Mouse (Mus musculus) small intestine, adult 2 months (tissue): ENCODE measurements at regions not wholly inside any gene's neighbourhood (a gene's known extent, or its start where the extent isn't known, plus 50 kb on each side); places are given as distances from the start of the nearest gene placed in this dataset.

ENCODE experiments used
- H3K27ac ChIP-seq: fragments of 200-500 bp; 2 replicates; pipeline ENCODE4 v1.5.1; 2012; ENCODE audit warnings: low read depth, low read length, control low read depth, inconsistent platforms; ENCODE audit not compliant: insufficient read depth
- H3K27me3 ChIP-seq: fragments of 200-500 bp; 2 replicates; pipeline ENCODE4 v1.6.1; 2012; ENCODE audit warnings: mild to moderate bottlenecking, moderate library complexity, low read length, inconsistent platforms; ENCODE audit not compliant: control insufficient read depth, insufficient read depth
- H3K36me3 ChIP-seq: fragments of 200-500 bp; 2 replicates; pipeline ENCODE4 v1.6.1; 2012; ENCODE audit warnings: mild to moderate bottlenecking, low read length, control low read depth, inconsistent platforms; ENCODE audit not compliant: control insufficient read depth, insufficient read depth
- H3K4me1 ChIP-seq: fragments of 200-500 bp; 2 replicates; pipeline ENCODE4 v1.6.1; 2012; ENCODE audit warnings: low read length, inconsistent platforms, mixed read lengths; ENCODE audit not compliant: control insufficient read depth, insufficient read depth, insufficient read length
- H3K4me3 ChIP-seq: fragments of 200-500 bp; 2 replicates; pipeline ENCODE4 v1.5.1; 2012; ENCODE audit warnings: low read depth, mild to moderate bottlenecking, control low read depth, inconsistent platforms, low read length, moderate library complexity
- CTCF ChIP-seq: fragments of 200-500 bp; IDR thresholded peaks from 2 replicates; pipeline ENCODE4 v1.5.1; 2012; ENCODE audit warnings: low read depth, mild to moderate bottlenecking, control low read depth, inconsistent platforms, low read length, moderate library complexity, mixed read lengths; ENCODE audit not compliant: insufficient replicate concordance, insufficient read length; ENCODE audit errors: extremely low read depth
- POLR2A ChIP-seq: fragments of 200-500 bp; IDR thresholded peaks from 2 replicates; pipeline ENCODE4 v1.6.1; 2012; ENCODE audit warnings: low read depth, mild to moderate bottlenecking, control low read depth, inconsistent platforms, low read length, moderate library complexity
- WGBS: fragments of 180-500 bp; shearing (Covaris S2); methylation state at CpG from one replicate; pipeline ENCODE4 v1.1.7; 2018; 5-methylcytosine and 5-hydroxymethylcytosine counted together

GRCm38 (mm10) chr15:61656951-61657350 lies 734.1 kb upstream of the A1bg start:
- no peak overlapping the region for H3K4me3 ChIP-seq
- no peaks in the 10 kb centered on the region for H3K27me3 ChIP-seq
- H3K36me3 ChIP-seq: no peaks in the 10 kb centered on the region
- H3K27ac ChIP-seq: no peak overlapping the region
- TF ChIP-seq POLR2A (no peak), CTCF (no peak)
- no peaks in the 10 kb centered on the region for H3K4me1 ChIP-seq

GRCm38 (mm10) chr15:61654846-61655245 lies 732.0 kb upstream of the A1bg start:
- TF ChIP-seq CTCF: no peak
- TF ChIP-seq POLR2A: no peak
- no peak overlapping the region for H3K27ac ChIP-seq
- 88% methylated on average over 1 of the region's 1 CpGs for WGBS

GRCm38 (mm10) chr15:61653853-61654252 lies 731.0 kb upstream of the A1bg start:
- TF ChIP-seq POLR2A: no peak
- no peak for TF ChIP-seq CTCF
- WGBS: 76% methylated on average over 1 of the region's 1 CpGs
- Histone ChIP-seq H3K36me3 (no peaks in the 10 kb centered on the region), H3K27me3 (no peaks in the 10 kb centered on the region), H3K4me1 (no peaks in the 10 kb centered on the region), H3K4me3 (no peak overlapping the region), H3K27ac (no peak overlapping the region)

More at GRCm38 (mm10) chr15:61654846-61655245, 732.0 kb upstream of the A1bg start:
- Histone ChIP-seq H3K4me3 (no peak overlapping the region), H3K4me1 (no peaks in the 10 kb centered on the region), H3K36me3 (no peaks in the 10 kb centered on the region), H3K27me3 (no peaks in the 10 kb centered on the region)

DNA sequence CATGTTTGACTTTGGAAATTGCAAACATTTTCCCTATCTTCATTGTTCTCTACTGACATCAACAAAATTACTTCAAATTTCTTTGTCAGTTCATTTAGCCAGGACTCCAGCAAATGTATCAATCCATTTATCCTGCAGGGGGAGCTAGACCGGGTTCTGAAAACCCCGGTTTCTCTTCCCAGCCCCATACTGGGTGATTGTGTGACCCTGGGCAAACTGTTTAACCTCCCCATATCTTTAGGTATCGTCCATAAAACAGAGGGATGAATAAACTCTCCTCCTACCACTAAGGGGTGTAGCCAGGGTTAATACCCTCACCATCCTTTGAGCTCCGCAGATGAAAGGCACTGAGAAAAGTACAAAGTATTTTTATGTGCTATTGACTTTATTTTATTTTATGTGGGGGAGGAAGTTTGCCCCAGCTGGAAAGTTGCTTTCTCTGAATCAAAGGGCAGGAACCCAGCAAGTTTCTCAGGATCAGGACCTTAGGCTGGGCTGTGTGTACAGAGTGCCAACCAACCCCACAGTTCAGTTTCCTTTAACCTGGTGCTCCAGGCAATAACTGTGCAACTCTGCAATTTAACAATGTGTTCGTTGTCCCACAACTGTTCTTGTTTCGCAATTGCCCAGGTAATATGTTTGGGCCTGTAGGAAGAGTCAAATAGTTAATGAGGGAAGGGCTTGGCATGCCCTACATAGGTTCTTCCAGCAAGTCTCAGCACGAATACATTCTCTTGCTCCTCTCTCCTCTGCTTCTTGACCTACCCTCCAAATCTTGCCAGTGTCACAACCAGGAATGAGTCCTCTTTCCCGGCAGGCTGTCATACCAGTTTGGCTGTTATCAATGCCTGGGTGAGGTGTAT lies 696.1 kb upstream of the A1bg start:
- Histone ChIP-seq H3K27ac (peak overlapping the region; percentile 73), H3K4me3 (no peak overlapping the region), H3K27me3 (no peaks in the 10 kb centered on the region), H3K36me3 (no peaks in the 10 kb centered on the region), H3K4me1 (peaks cover 5% of the 10 kb centered on the region; the same call in 1 of the 2 replicates)
- WGBS: 27% methylated on average over 8 of the region's 8 CpGs
- TF ChIP-seq CTCF: peak; percentile 24; the same call in 1 of the 2 replicates
- TF ChIP-seq POLR2A: no peak

DNA sequence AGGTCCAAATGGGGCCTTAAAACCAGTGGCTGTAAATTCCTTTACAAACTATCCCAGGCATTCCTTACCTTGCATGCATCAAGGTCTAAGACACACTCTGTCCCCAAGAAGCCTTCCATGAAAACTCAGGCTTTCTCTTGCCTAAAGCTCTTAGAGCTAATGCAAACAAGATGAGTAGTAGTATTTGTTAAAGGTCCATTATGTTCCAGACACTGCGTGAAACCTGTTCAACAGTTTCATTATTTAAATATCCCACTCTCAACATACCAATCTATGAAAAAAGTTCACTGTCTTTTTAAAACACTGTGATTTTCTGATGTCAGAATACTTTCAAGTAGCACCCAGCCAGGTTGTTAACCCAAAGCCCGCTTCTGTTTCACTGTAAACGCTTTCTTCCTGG lies 687.9 kb upstream of the A1bg start:
- 95% methylated on average over 3 of the region's 3 CpGs for WGBS
- H3K27me3 ChIP-seq: no peaks in the 10 kb centered on the region
- TF ChIP-seq POLR2A (no peak), CTCF (no peak)
- H3K27ac ChIP-seq: no peak overlapping the region
- no peaks in the 10 kb centered on the region for H3K36me3 ChIP-seq
- H3K4me3 ChIP-seq: no peak overlapping the region
- H3K4me1 ChIP-seq: no peaks in the 10 kb centered on the region

DNA sequence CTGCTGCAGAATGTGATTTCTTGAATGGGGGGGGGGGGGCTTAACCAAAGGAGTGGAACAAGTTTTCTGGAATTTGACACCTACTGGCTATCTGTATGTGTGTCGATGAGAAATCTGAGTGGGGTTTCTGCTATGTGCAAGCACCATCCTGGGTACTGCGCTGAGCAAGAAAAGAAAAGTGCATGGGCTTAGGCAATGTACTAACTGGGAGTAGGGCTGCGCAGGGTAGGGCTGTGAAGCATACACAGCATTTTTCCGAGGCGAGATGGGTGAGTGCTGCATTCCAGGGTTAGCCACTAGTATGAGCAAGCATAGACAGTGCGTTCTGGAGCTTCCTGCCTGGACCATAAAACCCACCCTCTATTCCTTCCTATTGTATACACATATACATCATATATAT lies 686.8 kb upstream of the A1bg start:
- 90% methylated on average over 6 of the region's 6 CpGs for WGBS
- TF ChIP-seq CTCF (no peak), POLR2A (no peak)
- Histone ChIP-seq H3K27ac (no peak overlapping the region), H3K36me3 (no peaks in the 10 kb centered on the region), H3K4me1 (no peaks in the 10 kb centered on the region), H3K27me3 (no peaks in the 10 kb centered on the region), H3K4me3 (no peak overlapping the region)

- WGBS: 65% methylated on average over 6 of the region's 6 CpGs
- H3K4me3 ChIP-seq: no peak overlapping the region
- no peak overlapping the region for H3K27ac ChIP-seq
- TF ChIP-seq CTCF (no peak), POLR2A (no peak)
- no peaks in the 10 kb centered on the region for H3K27me3 ChIP-seq
- no peaks in the 10 kb centered on the region for H3K4me1 ChIP-seq
- H3K36me3 ChIP-seq: no peaks in the 10 kb centered on the region
Measured at GRCm38 (mm10) chr15:61608301-61608731, 685.5 kb upstream of the A1bg start.
